10 mouse cellular contexts compared by ENCODE assay signal in genomic region chr15:93005751-93006231, GRCm38 (mm10).
DNase-seq lines count a peak whose midpoint lies in the region; ATAC-seq and TF ChIP-seq lines count a peak whose summit lies in the region.
"Had no signal": no experiment of that assay in that cellular context is flagged by ENCODE, and none has a peak within 500 bp of the region (broad histone marks: within the 10 kb centered on the region; RNA-seq: fewer than 3 reads in every experiment).

No protein-coding gene starts in this region.

- H3K36me3 ChIP-seq in hindbrain, embryonic 10.5 days = no peaks in the 10 kb centered on the region
- no peaks in the 10 kb centered on the region for H3K36me3 ChIP-seq in hindbrain, embryonic 14.5 days (replicated peaks; ENCODE audit: control insufficient read depth, insufficient read depth)
- no peaks in the 10 kb centered on the region for H3K36me3 ChIP-seq in stomach, embryonic 14.5 days (ENCODE audit: control insufficient read depth, insufficient read depth, low read length)
- no peaks in the 10 kb centered on the region for H3K36me3 ChIP-seq in midbrain, postnatal 0 days (ENCODE audit: insufficient read depth, low read length)
- H3K36me3 ChIP-seq: forebrain, embryonic 15.5 days had no signal

- no peak for DNase-seq in hindbrain, embryonic 10.5 days (ENCODE audit: low spot score)
- DNase-seq in hindbrain, embryonic 14.5 days (ENCODE audit: low spot score) = no peak
- peak; percentile 46 for DNase-seq in adrenal gland, postnatal 25 days
- DNase-seq in heart, postnatal 14 days = peak; percentile 27 to 34
- no peak for DNase-seq in T-cell, adult 2 months (ENCODE audit: low spot score)
- DNase-seq in layer of hippocampus, adult 11-12 months (ENCODE audit: low spot score) = no peak
- no peak for DNase-seq in midbrain, postnatal 0 days (ENCODE audit: low spot score)

- H3K9me3 ChIP-seq in hindbrain, embryonic 10.5 days = no peaks in the 10 kb centered on the region
- no peaks in the 10 kb centered on the region for H3K9me3 ChIP-seq in hindbrain, embryonic 14.5 days (ENCODE audit: control insufficient read depth, low read length)
- H3K9me3 ChIP-seq in stomach, embryonic 14.5 days (ENCODE audit: control insufficient read depth, low read depth, low read length) = no peaks in the 10 kb centered on the region
- no peaks in the 10 kb centered on the region for H3K9me3 ChIP-seq in midbrain, postnatal 0 days (ENCODE audit: low read length)
- H3K9me3 ChIP-seq: forebrain, embryonic 15.5 days had no signal

- WGBS in hindbrain, embryonic 10.5 days = 55% methylated on average over 7 of the region's 7 CpGs
- WGBS in hindbrain, embryonic 14.5 days = 57% methylated on average over 7 of the region's 7 CpGs
- WGBS in stomach, embryonic 14.5 days = 26% methylated on average over 7 of the region's 7 CpGs
- 70% methylated on average over 7 of the region's 7 CpGs for WGBS in midbrain, postnatal 0 days

- no peak overlapping the region for H3K9ac ChIP-seq in hindbrain, embryonic 14.5 days
- no peak overlapping the region for H3K9ac ChIP-seq in stomach, embryonic 14.5 days (replicated peaks; ENCODE audit: low read depth, low read length)
- H3K9ac ChIP-seq in midbrain, postnatal 0 days (replicated peaks; ENCODE audit: low read length, poor library complexity, severe bottlenecking) = no peak overlapping the region
- H3K9ac ChIP-seq: forebrain, embryonic 15.5 days had no signal

- intact Hi-C loops in heart, postnatal 14 days (cut with DNase I) = loop anchor here (10.0 kb wide), 1 partner anchor 561 kb away; no protein-coding TSS in a partner anchor

- H3K4me2 ChIP-seq in hindbrain, embryonic 14.5 days (replicated peaks) = no peak overlapping the region
- H3K4me2 ChIP-seq in stomach, embryonic 14.5 days (replicated peaks; ENCODE audit: low read depth, low read length) = no peak overlapping the region
- H3K4me2 ChIP-seq in midbrain, postnatal 0 days (ENCODE audit: low read depth, low read length, poor library complexity, severe bottlenecking) = no peak overlapping the region
- H3K4me2 ChIP-seq: forebrain, embryonic 15.5 days had no signal

- H3K27ac ChIP-seq in hindbrain, embryonic 10.5 days = peak overlapping the region; percentile 56; the same call in 1 of the 2 replicates
- H3K27ac ChIP-seq in hindbrain, embryonic 14.5 days = no peak overlapping the region
- H3K27ac ChIP-seq in stomach, embryonic 14.5 days (ENCODE audit: low read length) = peak overlapping the region; percentile 49; the same call in 1 of the 2 replicates
- H3K27ac ChIP-seq in midbrain, postnatal 0 days (ENCODE audit: low read depth, low read length) = no peak overlapping the region
- H3K27ac ChIP-seq: forebrain, embryonic 15.5 days; left cerebral cortex, adult 2 months had no signal

- no peak overlapping the region for H3K4me3 ChIP-seq in hindbrain, embryonic 10.5 days
- no peak overlapping the region for H3K4me3 ChIP-seq in hindbrain, embryonic 14.5 days (replicated peaks; ENCODE audit: low read length)
- no peak overlapping the region for H3K4me3 ChIP-seq in stomach, embryonic 14.5 days (ENCODE audit: low read depth, low read length)
- no peak overlapping the region for H3K4me3 ChIP-seq in midbrain, postnatal 0 days (ENCODE audit: low read depth, low read length)
- H3K4me3 ChIP-seq: forebrain, embryonic 15.5 days; left cerebral cortex, adult 2 months had no signal

- ATAC-seq in hindbrain, embryonic 14.5 days (ENCODE audit: low FRiP score) = no peak
- peak; percentile 87 for ATAC-seq in stomach, embryonic 14.5 days (ENCODE audit: insufficient number of reproducible peaks, insufficient read depth, low FRiP score, low read depth)
- ATAC-seq in midbrain, postnatal 0 days (ENCODE audit: low FRiP score) = no peak
- ATAC-seq: forebrain, embryonic 15.5 days had no signal

- H3K4me1 ChIP-seq in hindbrain, embryonic 10.5 days (replicated peaks) = peaks cover 24% of the 10 kb centered on the region
- H3K4me1 ChIP-seq in hindbrain, embryonic 14.5 days (replicated peaks; ENCODE audit: control insufficient read depth, insufficient read depth, low read length) = peaks cover 22% of the 10 kb centered on the region
- H3K4me1 ChIP-seq in stomach, embryonic 14.5 days (ENCODE audit: control insufficient read depth, insufficient read depth, low read length) = peaks cover 7% of the 10 kb centered on the region; the same call in 1 of the 2 replicates
- H3K4me1 ChIP-seq in midbrain, postnatal 0 days (ENCODE audit: insufficient read depth, low read length) = peaks cover 11% of the 10 kb centered on the region; the same call in 1 of the 2 replicates

- TF ChIP-seq CTCF in midbrain, postnatal 0 days (IDR thresholded peaks at IDR 0.05) = no peak

- H3K27me3 ChIP-seq in hindbrain, embryonic 10.5 days (ENCODE audit: insufficient read depth, poor library complexity, severe bottlenecking) = no peaks in the 10 kb centered on the region
- no peaks in the 10 kb centered on the region for H3K27me3 ChIP-seq in hindbrain, embryonic 14.5 days (ENCODE audit: control insufficient read depth, insufficient read depth, low read length)
- H3K27me3 ChIP-seq in stomach, embryonic 14.5 days (ENCODE audit: control insufficient read depth, insufficient read depth, low read length) = no peaks in the 10 kb centered on the region
- no peaks in the 10 kb centered on the region for H3K27me3 ChIP-seq in midbrain, postnatal 0 days (ENCODE audit: insufficient read depth, low read length)
- H3K27me3 ChIP-seq: forebrain, embryonic 15.5 days had no signal

Comparison
In these comparisons a context has a peak if more than half of its experiments do, and no peak if none do; other contexts are left out.
1. H3K27ac ChIP-seq: peak in hindbrain, embryonic 10.5 days (single experiment) and stomach, embryonic 14.5 days (single experiment); none in hindbrain, embryonic 14.5 days (single experiment) and midbrain, postnatal 0 days (single experiment).
2. DNase-seq: peak in adrenal gland, postnatal 25 days (single experiment) and heart, postnatal 14 days (2 of 2); none in hindbrain, embryonic 10.5 days (single experiment), hindbrain, embryonic 14.5 days (single experiment), T-cell, adult 2 months (single experiment), layer of hippocampus, adult 11-12 months (single experiment) and midbrain, postnatal 0 days (single experiment).